In genomic region chr12:111524883-111525282, GRCm38 (mm10) we compare ENCODE assay signal across 27 mouse cellular contexts. TPM values are rescaled to one million over a fixed set of nuclear protein-coding genes. Genes with fewer than 3 reads are reported as not detected.
DNase-seq lines count a peak whose midpoint lies in the region; ATAC-seq and TF ChIP-seq lines count a peak whose summit lies in the region.
"Had no signal": no experiment of that assay in that cellular context is flagged by ENCODE, and none has a peak within 500 bp of the region (broad histone marks: within the 10 kb centered on the region; RNA-seq: fewer than 3 reads in every experiment).

No protein-coding gene starts in this region.

- DNase-seq in liver, adult 2 months (ENCODE audit: extremely low read depth, low read depth, low spot score): peak; percentile 74
- no peak for DNase-seq in liver
- peak; percentile 54 for DNase-seq in lung, postnatal 36 days
- DNase-seq in lung, adult 2 months: no peak
- DNase-seq in liver, postnatal 0 days: no peak
- DNase-seq in forebrain, embryonic 14.5 days (ENCODE audit: low spot score): no peak
- DNase-seq: adrenal gland, adult 8-10 months; B cell, adult 2 months; cerebellum, adult 8-10 months; cerebellum, postnatal 36 days; forebrain, postnatal 0 days; gastrocnemius, postnatal 14 days; heart, adult 18-20 months; kidney, adult 11 months; liver, embryonic 13.5 days; midbrain, embryonic 14.5 days; retina, postnatal 1 day; right cerebral cortex, postnatal 25 days; spleen, adult 18-20 months; thymus, postnatal 14 days had no signal

- peaks cover 2% of the 10 kb centered on the region; the same call in 1 of the 2 replicates for H3K9me3 ChIP-seq in liver, postnatal 0 days (ENCODE audit: low read length)
- H3K9me3 ChIP-seq in forebrain, embryonic 14.5 days (replicated peaks; ENCODE audit: control insufficient read depth, low read length): no peaks in the 10 kb centered on the region

- H3K27ac ChIP-seq in liver, adult 2 months (replicated peaks; ENCODE audit: insufficient read depth, low read depth, low read length): no peak overlapping the region
- H3K27ac ChIP-seq in liver, postnatal 0 days (ENCODE audit: low read depth): peak overlapping the region; percentile 72
- no peak overlapping the region for H3K27ac ChIP-seq in forebrain, embryonic 14.5 days (ENCODE audit: low read depth, low read length)
- H3K27ac ChIP-seq: hindbrain, embryonic 13.5 days; limb, embryonic 10.5 days; neural tube, embryonic 12.5 days had no signal

- no peaks in the 10 kb centered on the region for H3K27me3 ChIP-seq in liver, adult 2 months (ENCODE audit: control insufficient read depth, insufficient read depth, low read length)
- no peaks in the 10 kb centered on the region for H3K27me3 ChIP-seq in liver, postnatal 0 days (ENCODE audit: insufficient read depth, low read length)
- no peaks in the 10 kb centered on the region for H3K27me3 ChIP-seq in forebrain, embryonic 14.5 days (replicated peaks; ENCODE audit: control insufficient read depth, insufficient read depth, low read length)
- H3K27me3 ChIP-seq: CH12.LX; neural tube, embryonic 12.5 days; Patski had no signal

- ATAC-seq in liver, postnatal 0 days: peak; percentile 69
- no peak for ATAC-seq in forebrain, embryonic 14.5 days
- ATAC-seq in megakaryocyte-erythroid progenitor cell, adult 5-6 weeks (replicated peaks; ENCODE audit: low FRiP score, low TSS enrichment, poor library complexity, severe bottlenecking): no peak
- ATAC-seq: forebrain, postnatal 0 days; Patski had no signal

- H3K4me2 ChIP-seq in liver, postnatal 0 days (ENCODE audit: low read depth, low read length): no peak overlapping the region
- no peak overlapping the region for H3K4me2 ChIP-seq in forebrain, embryonic 14.5 days (ENCODE audit: low read length)
- H3K4me2 ChIP-seq: hindbrain, embryonic 13.5 days; liver, embryonic 13.5 days; neural tube, embryonic 12.5 days had no signal

- 45% methylated on average over 3 of the region's 3 CpGs for WGBS in liver, adult 2 months
- 56% methylated on average over 3 of the region's 3 CpGs for WGBS in lung, adult 2 months
- 48% methylated on average over 3 of the region's 3 CpGs for WGBS in liver, postnatal 0 days (ENCODE audit: insufficient replicate concordance)
- 86% methylated on average over 3 of the region's 3 CpGs for WGBS in forebrain, embryonic 14.5 days

- TF ChIP-seq CTCF in liver, adult 2 months (IDR thresholded peaks at IDR 0.05; ENCODE audit: low read depth, low read length): no peak
- TF ChIP-seq CTCF in lung, adult 2 months (IDR thresholded peaks at IDR 0.05; ENCODE audit: insufficient read depth, low read length): no peak
- TF ChIP-seq CTCF in liver, postnatal 0 days (IDR thresholded peaks at IDR 0.05; ENCODE audit: low read depth): peak; percentile 26; the same call in 1 of the 2 replicates

- no peak overlapping the region for H3K9ac ChIP-seq in liver, adult 2 months (ENCODE audit: low read depth, low read length)
- H3K9ac ChIP-seq in liver, postnatal 0 days (replicated peaks): no peak overlapping the region
- no peak overlapping the region for H3K9ac ChIP-seq in forebrain, embryonic 14.5 days (ENCODE audit: low read length)
- H3K9ac ChIP-seq: forebrain, postnatal 0 days; hindbrain, embryonic 13.5 days; liver, embryonic 13.5 days; neural tube, embryonic 12.5 days had no signal

- TF ChIP-seq EP300 in liver, postnatal 0 days (IDR thresholded peaks at IDR 0.05; ENCODE audit: low read depth): no peak

- no peak overlapping the region for H3K4me3 ChIP-seq in liver, adult 2 months (ENCODE audit: insufficient read depth, low read depth, low read length)
- no peak overlapping the region for H3K4me3 ChIP-seq in lung, adult 2 months (replicated peaks; ENCODE audit: extremely low read depth, low read depth, low read length)
- no peak overlapping the region for H3K4me3 ChIP-seq in liver, postnatal 0 days (ENCODE audit: low read depth, low read length)
- H3K4me3 ChIP-seq in forebrain, embryonic 14.5 days (ENCODE audit: low read depth, low read length): no peak overlapping the region
- H3K4me3 ChIP-seq: hindbrain, embryonic 13.5 days; limb, embryonic 10.5 days; liver, embryonic 13.5 days; neural tube, embryonic 12.5 days had no signal

- H3K4me1 ChIP-seq in liver, adult 2 months (ENCODE audit: control insufficient read depth, insufficient read depth, low read length): peaks cover 5% of the 10 kb centered on the region
- no peaks in the 10 kb centered on the region for H3K4me1 ChIP-seq in lung, adult 2 months (ENCODE audit: control insufficient read depth, insufficient read depth, low read length)
- peaks cover 2% of the 10 kb centered on the region; the same call in 1 of the 2 replicates for H3K4me1 ChIP-seq in liver, postnatal 0 days (ENCODE audit: insufficient read depth)
- H3K4me1 ChIP-seq in forebrain, embryonic 14.5 days (ENCODE audit: control insufficient read depth, insufficient read depth, low read length): no peaks in the 10 kb centered on the region
- H3K4me1 ChIP-seq: hindbrain, embryonic 13.5 days; limb, embryonic 10.5 days; neural tube, embryonic 12.5 days had no signal

- H3K79me2 ChIP-seq in liver, adult 2 months (ENCODE audit: control insufficient read depth, insufficient read depth, low read length): no peaks in the 10 kb centered on the region

- no peak for TF ChIP-seq POLR2A in liver, adult 2 months (IDR thresholded peaks at IDR 0.05; ENCODE audit: extremely low read depth, insufficient read depth, low read length)
- no peak for TF ChIP-seq POLR2A in lung, adult 2 months (IDR thresholded peaks at IDR 0.05; ENCODE audit: borderline replicate concordance, extremely low read depth, low read depth, low read length)

- no peaks in the 10 kb centered on the region for H3K36me3 ChIP-seq in liver, adult 2 months (ENCODE audit: control insufficient read depth, insufficient read depth, low read length)
- no peaks in the 10 kb centered on the region for H3K36me3 ChIP-seq in liver, postnatal 0 days (replicated peaks; ENCODE audit: insufficient read depth, low read length)
- no peaks in the 10 kb centered on the region for H3K36me3 ChIP-seq in forebrain, embryonic 14.5 days (ENCODE audit: control insufficient read depth, insufficient read depth, low read length)
- H3K36me3 ChIP-seq: G1E; hindbrain, embryonic 13.5 days; limb, embryonic 10.5 days; liver, embryonic 13.5 days; neural tube, embryonic 12.5 days had no signal

RNA-seq across cellular contexts. Expression of gene Eif5, which starts 12.9 kb away (rescaled TPM):
- 94.2 and 121 TPM in 2 replicates for total RNA-seq in liver, adult 2 months (2014; rRNA removed)
- polyA plus RNA-seq in liver, adult 2 months (2012; rRNA removed): 93.7 and 96.3 TPM in 2 replicates
- polyA plus RNA-seq in lung, adult 2 months (2012; rRNA removed): 48.5 and 68.3 TPM in 2 replicates
- 520 and 559 TPM in 2 replicates for polyA plus RNA-seq in liver, postnatal 0 days (2015; fragmentation: Nextera tagmentation; extraction: Ambion mirVana)
- 452 and 491 TPM in 2 replicates for polyA plus RNA-seq in forebrain, embryonic 14.5 days (2014; fragmentation: Nextera tagmentation; extraction: Ambion mirVana)
- 212 and 247 TPM in 2 replicates for total RNA-seq in megakaryocyte-erythroid progenitor cell, adult 5-6 weeks (2014; fragmentation: Nextera tagmentation)
- 262 and 337 TPM in 2 replicates for total RNA-seq in megakaryocyte-erythroid progenitor cell, adult 5-6 weeks (2017)

RNA-seq across cellular contexts. Expression of gene Gm266, which starts 39.3 kb away (rescaled TPM):
- total RNA-seq in liver, adult 2 months (2014; rRNA removed): not detected in 2 replicates
- polyA plus RNA-seq in liver, adult 2 months (2012; rRNA removed): not detected in 2 replicates
- polyA plus RNA-seq in lung, adult 2 months (2012; rRNA removed): 0.12 and 0.31 TPM in 2 replicates
- 0.49 and 0.54 TPM in 2 replicates for polyA plus RNA-seq in liver, postnatal 0 days (2015; fragmentation: Nextera tagmentation; extraction: Ambion mirVana)
- 0.84 and 0.99 TPM in 2 replicates for polyA plus RNA-seq in forebrain, embryonic 14.5 days (2014; fragmentation: Nextera tagmentation; extraction: Ambion mirVana)
- not detected in 2 replicates for total RNA-seq in megakaryocyte-erythroid progenitor cell, adult 5-6 weeks (2014; fragmentation: Nextera tagmentation)
- total RNA-seq in megakaryocyte-erythroid progenitor cell, adult 5-6 weeks (2017): not detected in 2 replicates
- total RNA-seq: adrenal gland, adult 8-10 months; CH12.LX; heart, adult 18-20 months had no signal
- polyA plus RNA-seq: G1E had no signal

RNA-seq across cellular contexts. Expression of gene Mark3, which starts 49.4 kb away (rescaled TPM):
- total RNA-seq in liver, adult 2 months (2014; rRNA removed): 26.4 and 30.9 TPM in 2 replicates
- polyA plus RNA-seq in liver, adult 2 months (2012; rRNA removed): 14.3 and 15.9 TPM in 2 replicates
- 26.4 and 27.7 TPM in 2 replicates for polyA plus RNA-seq in lung, adult 2 months (2012; rRNA removed)
- 9.5 and 11.0 TPM in 2 replicates for polyA plus RNA-seq in liver, postnatal 0 days (2015; fragmentation: Nextera tagmentation; extraction: Ambion mirVana)
- 56.3 and 58.4 TPM in 2 replicates for polyA plus RNA-seq in forebrain, embryonic 14.5 days (2014; fragmentation: Nextera tagmentation; extraction: Ambion mirVana)
- 56.3 and 62.2 TPM in 2 replicates for total RNA-seq in megakaryocyte-erythroid progenitor cell, adult 5-6 weeks (2014; fragmentation: Nextera tagmentation)
- total RNA-seq in megakaryocyte-erythroid progenitor cell, adult 5-6 weeks (2017): 55.2 and 81.3 TPM in 2 replicates

Comparison
In these comparisons a context has a peak if more than half of its experiments do, and no peak if none do; other contexts are left out.
1. DNase-seq: peak in liver, adult 2 months (single experiment) and lung, postnatal 36 days (single experiment); none in liver (single experiment), lung, adult 2 months (single experiment), liver, postnatal 0 days (single experiment) and forebrain, embryonic 14.5 days (single experiment).